Mouse (Mus musculus): ENCODE measurements around the gene Rbfox3. TPM values are rescaled to one million over a fixed set of nuclear protein-coding genes. Genes with fewer than 3 reads are reported as not detected.

The Rbfox3 gene
- polyA plus RNA-seq, 1 experiment from 2014 or later: 1.5 TPM

GRCm38 (mm10) chr11:118511851-118512250 is 399.5 kb downstream of the Rbfox3 start:
- peaks cover 30% of the 10 kb centered on the region for H3K4me1 ChIP-seq
- H3K4me2 ChIP-seq: peak overlapping the region; percentile 44
- ATAC-seq (ENCODE audit: insufficient number of reproducible peaks, insufficient read depth, low FRiP score, low TSS enrichment, low read depth): peak; percentile 1
- peaks cover 10% of the 10 kb centered on the region; the same call in 1 of the 2 replicates for H3K27me3 ChIP-seq
- no peaks in the 10 kb centered on the region for H3K36me3 ChIP-seq
- 33% methylated on average over 6 of the region's 6 CpGs for WGBS
- peak overlapping the region; percentile 32; the same call in 1 of the 2 replicates for H3K9ac ChIP-seq
- H3K27ac ChIP-seq: peak overlapping the region; percentile 62; the same call in 1 of the 2 replicates
- no peak overlapping the region for H3K4me3 ChIP-seq
- H3K9me3 ChIP-seq: no peaks in the 10 kb centered on the region

GRCm38 (mm10) chr11:118508341-118508740 is 403.1 kb downstream of the Rbfox3 start:
- peaks cover 30% of the 10 kb centered on the region for H3K4me1 ChIP-seq
- H3K27ac ChIP-seq: no peak overlapping the region
- no peak for ATAC-seq (ENCODE audit: insufficient number of reproducible peaks, insufficient read depth, low FRiP score, low TSS enrichment, low read depth)
- no peak overlapping the region for H3K9ac ChIP-seq
- no peak overlapping the region for H3K4me3 ChIP-seq
- 73% methylated on average over 7 of the region's 7 CpGs for WGBS
- H3K36me3 ChIP-seq: no peaks in the 10 kb centered on the region
- H3K27me3 ChIP-seq: peaks cover 32% of the 10 kb centered on the region
- H3K9me3 ChIP-seq: no peaks in the 10 kb centered on the region
- no peak overlapping the region for H3K4me2 ChIP-seq

GRCm38 (mm10) chr11:118507904-118508303 is 403.5 kb downstream of the Rbfox3 start:
- no peak overlapping the region for H3K4me3 ChIP-seq
- no peak overlapping the region for H3K9ac ChIP-seq
- ATAC-seq (ENCODE audit: insufficient number of reproducible peaks, insufficient read depth, low FRiP score, low TSS enrichment, low read depth): no peak
- H3K4me2 ChIP-seq: no peak overlapping the region
- no peaks in the 10 kb centered on the region for H3K9me3 ChIP-seq
- peaks cover 30% of the 10 kb centered on the region for H3K4me1 ChIP-seq
- peaks cover 36% of the 10 kb centered on the region for H3K27me3 ChIP-seq
- no peak overlapping the region for H3K27ac ChIP-seq
- H3K36me3 ChIP-seq: no peaks in the 10 kb centered on the region
- 36% methylated on average over 5 of the region's 5 CpGs for WGBS

DNA sequence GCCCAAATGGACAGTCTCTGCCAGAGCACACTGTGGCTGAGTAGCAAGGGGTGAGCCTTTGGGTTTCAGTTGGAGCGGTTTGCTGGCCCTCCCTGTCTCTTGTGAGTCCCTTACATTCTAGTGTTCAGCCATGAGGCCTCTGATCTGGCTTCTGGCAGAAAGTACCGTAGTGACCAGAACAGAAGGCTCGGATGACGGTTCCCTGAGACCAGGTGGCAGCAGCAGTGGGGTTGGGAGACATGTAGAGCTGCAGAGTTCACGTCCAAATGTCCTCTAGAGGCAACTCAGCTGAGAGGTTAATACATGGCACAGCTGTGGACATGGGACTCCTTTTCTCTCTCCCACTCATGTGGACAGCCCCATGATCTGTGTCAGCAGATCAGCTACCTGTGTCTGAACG is 404.3 kb downstream of the Rbfox3 start:
- Histone ChIP-seq H3K27me3 (peaks cover 43% of the 10 kb centered on the region), H3K4me1 (peaks cover 22% of the 10 kb centered on the region), H3K9ac (no peak overlapping the region), H3K9me3 (no peaks in the 10 kb centered on the region), H3K36me3 (no peaks in the 10 kb centered on the region), H3K4me2 (no peak overlapping the region), H3K27ac (no peak overlapping the region), H3K4me3 (no peak overlapping the region)
- WGBS: 78% methylated on average over 6 of the region's 6 CpGs
- ATAC-seq (ENCODE audit: insufficient number of reproducible peaks, insufficient read depth, low FRiP score, low TSS enrichment, low read depth): no peak

DNA sequence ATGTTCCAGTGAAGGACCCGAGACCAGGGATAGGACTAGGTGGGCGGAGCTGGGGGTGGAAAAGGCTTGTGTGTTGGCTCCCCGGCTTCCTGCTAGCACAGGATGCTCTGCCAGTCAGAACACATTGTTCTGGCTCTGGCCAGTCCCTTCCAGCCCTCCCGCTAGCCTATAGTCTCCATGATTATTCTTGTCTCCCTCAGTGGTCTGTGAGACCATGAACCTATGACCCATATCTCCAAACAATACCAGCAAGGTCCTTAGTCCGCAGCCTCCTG is 407.3 kb downstream of the Rbfox3 start:
- Histone ChIP-seq H3K4me1 (peaks cover 10% of the 10 kb centered on the region), H3K9me3 (no peaks in the 10 kb centered on the region), H3K36me3 (no peaks in the 10 kb centered on the region), H3K4me2 (no peak overlapping the region), H3K9ac (no peak overlapping the region), H3K27me3 (peaks cover 36% of the 10 kb centered on the region), H3K27ac (no peak overlapping the region), H3K4me3 (no peak overlapping the region)
- no peak for ATAC-seq (ENCODE audit: insufficient number of reproducible peaks, insufficient read depth, low FRiP score, low TSS enrichment, low read depth)
- 73% methylated on average over 5 of the region's 5 CpGs for WGBS

DNA sequence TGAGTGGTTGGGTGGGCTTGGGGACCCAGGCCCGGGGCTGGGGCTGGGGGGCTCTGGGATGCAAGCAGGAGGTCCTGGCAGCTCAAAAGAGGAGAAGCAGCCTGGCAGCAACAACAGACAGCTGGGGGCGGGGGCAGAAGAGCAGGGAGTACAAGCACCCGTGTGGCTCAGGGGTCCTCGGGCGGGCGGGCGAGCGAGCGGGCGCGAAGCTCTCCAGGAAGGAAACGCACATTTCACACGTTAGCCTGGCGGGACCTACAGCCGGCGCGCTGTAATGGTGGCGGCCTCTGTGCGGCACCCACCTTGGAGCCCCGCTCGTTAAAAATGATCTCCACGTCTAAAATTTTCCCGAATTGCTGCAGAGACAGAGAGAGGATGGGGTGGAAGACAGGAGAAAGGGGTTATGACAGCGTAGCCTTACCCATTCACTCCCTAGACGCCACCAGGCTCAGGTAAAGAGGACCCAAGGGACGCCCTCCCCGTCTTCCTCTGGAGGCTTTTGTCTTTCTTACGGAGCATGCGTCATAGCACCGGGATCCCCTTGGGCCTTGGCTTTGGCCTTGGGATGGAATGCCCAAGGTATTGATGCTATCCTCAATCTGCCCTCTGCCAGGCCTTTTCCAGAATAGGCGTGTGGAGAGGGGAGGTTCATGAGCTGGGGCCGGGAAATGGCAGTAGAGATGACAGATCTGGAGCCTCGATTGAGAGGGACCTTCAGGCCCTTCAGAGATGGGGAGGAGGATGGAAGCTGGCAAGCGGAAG is 407.8 kb downstream of the Rbfox3 start:
- no peak overlapping the region for H3K27ac ChIP-seq
- no peak for ATAC-seq (ENCODE audit: insufficient number of reproducible peaks, insufficient read depth, low FRiP score, low TSS enrichment, low read depth)
- H3K4me3 ChIP-seq: peak overlapping the region; percentile 4; the same call in 1 of the 2 replicates
- no peaks in the 10 kb centered on the region for H3K36me3 ChIP-seq
- H3K4me1 ChIP-seq: peaks cover 10% of the 10 kb centered on the region
- H3K9me3 ChIP-seq: no peaks in the 10 kb centered on the region
- 26% methylated on average over 34 of the region's 34 CpGs for WGBS
- H3K27me3 ChIP-seq: peaks cover 36% of the 10 kb centered on the region
- peak overlapping the region; percentile 35 for H3K4me2 ChIP-seq
- no peak overlapping the region for H3K9ac ChIP-seq

- Histone ChIP-seq H3K4me3 (no peak overlapping the region), H3K4me1 (peaks cover 10% of the 10 kb centered on the region), H3K27me3 (peaks cover 36% of the 10 kb centered on the region), H3K27ac (no peak overlapping the region), H3K9me3 (no peaks in the 10 kb centered on the region), H3K36me3 (no peaks in the 10 kb centered on the region), H3K4me2 (peak overlapping the region; percentile 35; the same call in 1 of the 2 replicates), H3K9ac (no peak overlapping the region)
- WGBS: 60% methylated on average over 6 of the region's 6 CpGs
- ATAC-seq (ENCODE audit: insufficient number of reproducible peaks, insufficient read depth, low FRiP score, low TSS enrichment, low read depth): no peak
Measured at GRCm38 (mm10) chr11:118502990-118503389, 408.4 kb downstream of the Rbfox3 start.

DNA sequence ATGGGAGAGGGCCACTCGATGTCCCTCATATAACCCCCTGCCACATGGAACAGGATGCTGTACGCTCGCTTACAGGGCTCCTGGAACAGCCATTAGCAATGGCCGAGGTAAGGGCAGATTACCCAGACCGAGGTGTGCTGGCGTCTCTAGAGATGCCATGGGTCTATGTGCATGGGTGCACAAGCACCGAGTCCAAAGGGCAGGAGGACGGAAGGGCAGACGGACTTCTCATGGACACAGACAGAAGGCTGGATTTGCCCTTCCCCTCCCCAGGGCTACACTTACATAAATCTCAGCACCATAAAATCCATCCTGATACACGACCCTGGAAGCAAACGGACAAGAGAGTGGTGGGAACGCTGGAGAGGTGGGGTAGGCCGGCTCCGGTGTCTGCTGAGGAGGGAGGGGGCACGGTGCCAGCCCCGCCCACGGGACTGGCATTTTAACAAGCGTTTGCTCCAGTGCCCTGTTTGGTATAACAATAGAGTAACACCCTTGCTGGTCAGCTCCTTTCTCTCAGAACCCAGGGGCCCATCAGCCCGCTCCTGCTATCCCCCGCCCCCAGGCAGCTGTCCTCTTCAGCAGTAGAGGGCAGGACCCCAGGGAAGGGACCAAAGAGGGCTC is 415.2 kb downstream of the Rbfox3 start:
- WGBS: 60% methylated on average over 20 of the region's 20 CpGs
- H3K9ac ChIP-seq: no peak overlapping the region
- 0 out of 2 replicates have a peak, but pooled peaks cover 5% of the 10 kb centered on the region for H3K27me3 ChIP-seq
- H3K4me2 ChIP-seq: no peak overlapping the region
- H3K4me1 ChIP-seq: 0 out of 2 replicates have a peak, but pooled peaks cover 5% of the 10 kb centered on the region
- H3K4me3 ChIP-seq: no peak overlapping the region
- H3K9me3 ChIP-seq: no peaks in the 10 kb centered on the region
- H3K36me3 ChIP-seq: no peaks in the 10 kb centered on the region
- no peak overlapping the region for H3K27ac ChIP-seq
- no peak for ATAC-seq (ENCODE audit: insufficient number of reproducible peaks, insufficient read depth, low FRiP score, low TSS enrichment, low read depth)

GRCm38 (mm10) chr11:118495065-118495464 is 416.3 kb downstream of the Rbfox3 start:
- Histone ChIP-seq H3K4me3 (no peak overlapping the region), H3K9ac (no peak overlapping the region), H3K27ac (no peak overlapping the region), H3K4me1 (0 out of 2 replicates have a peak, but pooled peaks cover 9% of the 10 kb centered on the region), H3K4me2 (no peak overlapping the region), H3K27me3 (0 out of 2 replicates have a peak, but pooled peaks cover 11% of the 10 kb centered on the region), H3K9me3 (no peaks in the 10 kb centered on the region), H3K36me3 (no peaks in the 10 kb centered on the region)
- ATAC-seq (ENCODE audit: insufficient number of reproducible peaks, insufficient read depth, low FRiP score, low TSS enrichment, low read depth): no peak
- 46% methylated on average over 5 of the region's 5 CpGs for WGBS

GRCm38 (mm10) chr11:118494001-118494737 is 417.2 kb downstream of the Rbfox3 start:
- ATAC-seq (ENCODE audit: insufficient number of reproducible peaks, insufficient read depth, low FRiP score, low TSS enrichment, low read depth): no peak
- no peak overlapping the region for H3K4me2 ChIP-seq
- 78% methylated on average over 12 of the region's 12 CpGs for WGBS
- 0 out of 2 replicates have a peak, but pooled peaks cover 9% of the 10 kb centered on the region for H3K4me1 ChIP-seq
- no peak overlapping the region for H3K9ac ChIP-seq
- H3K9me3 ChIP-seq: no peaks in the 10 kb centered on the region
- no peak overlapping the region for H3K4me3 ChIP-seq
- 0 out of 2 replicates have a peak, but pooled peaks cover 12% of the 10 kb centered on the region for H3K27me3 ChIP-seq
- no peaks in the 10 kb centered on the region for H3K36me3 ChIP-seq
- no peak overlapping the region; the same call in 1 of the 2 replicates for H3K27ac ChIP-seq

DNA sequence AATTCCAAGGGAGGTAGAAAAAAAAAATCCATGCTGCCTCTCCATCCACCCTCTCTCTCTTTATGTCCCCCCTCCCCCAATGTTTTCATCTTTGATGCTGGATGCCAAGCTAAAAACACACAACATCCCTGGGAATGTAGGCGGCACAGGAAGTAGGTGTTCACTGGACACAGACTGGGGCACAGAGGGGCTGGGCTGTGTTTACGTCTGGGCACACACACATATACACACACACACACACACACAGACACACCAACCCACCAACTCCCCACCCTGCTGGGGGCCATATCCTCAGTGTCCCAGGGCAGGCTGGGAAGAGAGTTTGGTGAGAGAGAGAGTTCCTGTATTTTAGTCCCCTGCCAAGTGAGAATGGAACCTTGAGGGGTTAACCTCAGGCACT is 417.9 kb downstream of the Rbfox3 start:
- Histone ChIP-seq H3K9ac (no peak overlapping the region), H3K4me1 (0 out of 2 replicates have a peak, but pooled peaks cover 9% of the 10 kb centered on the region), H3K27me3 (0 out of 2 replicates have a peak, but pooled peaks cover 12% of the 10 kb centered on the region), H3K36me3 (no peaks in the 10 kb centered on the region), H3K27ac (no peak overlapping the region; the same call in 1 of the 2 replicates), H3K9me3 (no peaks in the 10 kb centered on the region), H3K4me2 (no peak overlapping the region), H3K4me3 (no peak overlapping the region)
- WGBS: 76% methylated on average over 2 of the region's 2 CpGs
- ATAC-seq (ENCODE audit: insufficient number of reproducible peaks, insufficient read depth, low FRiP score, low TSS enrichment, low read depth): no peak
